Comparison of ENCODE assay signal across 14 mouse cellular contexts in genomic region chr6:50981702-50982309, GRCm38 (mm10).
DNase-seq lines count a peak whose midpoint lies in the region; ATAC-seq lines count a peak whose summit lies in the region.
"Had no signal": no experiment of that assay in that cellular context is flagged by ENCODE, and none has a peak within 500 bp of the region (broad histone marks: within the 10 kb centered on the region; RNA-seq: fewer than 3 reads in every experiment).

No protein-coding gene starts in this region.

- H3K9me3 ChIP-seq in hindbrain, embryonic 12.5 days (replicated peaks) = no peaks in the 10 kb centered on the region
- H3K9me3 ChIP-seq in hindbrain, embryonic 16.5 days (ENCODE audit: control insufficient read depth, low read length) = no peaks in the 10 kb centered on the region
- H3K9me3 ChIP-seq in neural tube, embryonic 13.5 days = no peaks in the 10 kb centered on the region
- H3K9me3 ChIP-seq in neural tube, embryonic 15.5 days (replicated peaks) = no peaks in the 10 kb centered on the region
- H3K9me3 ChIP-seq in limb, embryonic 11.5 days (ENCODE audit: control insufficient read depth, low read length) = no peaks in the 10 kb centered on the region
- H3K9me3 ChIP-seq: lung, embryonic 15.5 days had no signal

- whole genome bisulfite sequencing in hindbrain, embryonic 12.5 days = 50% methylated on average over 7 of the region's 7 CpGs
- WGBS in hindbrain, embryonic 16.5 days = 61% methylated on average over 7 of the region's 7 CpGs
- 49% methylated on average over 7 of the region's 7 CpGs for WGBS in neural tube, embryonic 13.5 days
- whole genome bisulfite sequencing in neural tube, embryonic 15.5 days = 75% methylated on average over 7 of the region's 7 CpGs
- WGBS in limb, embryonic 11.5 days = 3% methylated on average over 7 of the region's 7 CpGs

- no peak for ATAC-seq in hindbrain, embryonic 12.5 days (ENCODE audit: low FRiP score)
- no peak for ATAC-seq in hindbrain, embryonic 16.5 days
- ATAC-seq in neural tube, embryonic 13.5 days (ENCODE audit: low read depth) = no peak
- no peak for ATAC-seq in neural tube, embryonic 15.5 days (ENCODE audit: low FRiP score)
- ATAC-seq in limb, embryonic 11.5 days (ENCODE audit: insufficient number of reproducible peaks, low FRiP score, low TSS enrichment, low read depth) = peak; percentile 87
- ATAC-seq: midbrain, embryonic 16.5 days had no signal

- H3K27ac ChIP-seq in hindbrain, embryonic 12.5 days = peak overlapping the region; percentile 72
- H3K27ac ChIP-seq in hindbrain, embryonic 16.5 days (ENCODE audit: low read depth, low read length) = no peak overlapping the region
- H3K27ac ChIP-seq in neural tube, embryonic 13.5 days (replicated peaks) = 0 out of 2 replicates have a peak overlapping the region, but pooled peaks have one; percentile 18
- no peak overlapping the region for H3K27ac ChIP-seq in neural tube, embryonic 15.5 days (replicated peaks)
- H3K27ac ChIP-seq in limb, embryonic 11.5 days (replicated peaks; ENCODE audit: low read depth, low read length) = peak overlapping the region; percentile 95
- H3K27ac ChIP-seq: gastrocnemius, adult 2 months; lung, embryonic 15.5 days had no signal

- no peaks in the 10 kb centered on the region for H3K27me3 ChIP-seq in hindbrain, embryonic 12.5 days
- no peaks in the 10 kb centered on the region for H3K27me3 ChIP-seq in hindbrain, embryonic 16.5 days (replicated peaks; ENCODE audit: control insufficient read depth, insufficient read depth, low read length)
- no peaks in the 10 kb centered on the region for H3K27me3 ChIP-seq in neural tube, embryonic 13.5 days
- H3K27me3 ChIP-seq in neural tube, embryonic 15.5 days (replicated peaks) = no peaks in the 10 kb centered on the region
- no peaks in the 10 kb centered on the region for H3K27me3 ChIP-seq in limb, embryonic 11.5 days (ENCODE audit: control insufficient read depth, insufficient read depth, low read length)
- H3K27me3 ChIP-seq: lung, embryonic 15.5 days had no signal

- H3K36me3 ChIP-seq in hindbrain, embryonic 12.5 days = no peaks in the 10 kb centered on the region
- H3K36me3 ChIP-seq in hindbrain, embryonic 16.5 days (ENCODE audit: control insufficient read depth, insufficient read depth, low read length) = no peaks in the 10 kb centered on the region
- no peaks in the 10 kb centered on the region for H3K36me3 ChIP-seq in neural tube, embryonic 13.5 days
- no peaks in the 10 kb centered on the region for H3K36me3 ChIP-seq in neural tube, embryonic 15.5 days
- no peaks in the 10 kb centered on the region for H3K36me3 ChIP-seq in limb, embryonic 11.5 days (ENCODE audit: control insufficient read depth, insufficient read depth, low read length)
- H3K36me3 ChIP-seq: lung, embryonic 15.5 days had no signal

- peak; percentile 79 for DNase-seq in limb, embryonic 11.5 days (ENCODE audit: low spot score)
- peak; percentile 48 for DNase-seq in yolk sac, embryonic 10.5 days (ENCODE audit: low spot score)
- DNase-seq in thymus, postnatal 36 days = no peak
- no peak for DNase-seq in cerebellum, adult 11-12 months
- DNase-seq: adrenal gland, postnatal 14 days; cerebellum, adult 18-20 months; gastrocnemius, adult 2 months; heart, postnatal 10 days had no signal

- no peak overlapping the region for H3K9ac ChIP-seq in hindbrain, embryonic 12.5 days
- no peak overlapping the region for H3K9ac ChIP-seq in hindbrain, embryonic 16.5 days (ENCODE audit: low read depth, low read length)
- H3K9ac ChIP-seq in neural tube, embryonic 13.5 days = no peak overlapping the region
- H3K9ac ChIP-seq in neural tube, embryonic 15.5 days (replicated peaks) = no peak overlapping the region
- peak overlapping the region; percentile 17; the same call in 1 of the 2 replicates for H3K9ac ChIP-seq in limb, embryonic 11.5 days (ENCODE audit: low read length)
- H3K9ac ChIP-seq: lung, embryonic 15.5 days had no signal

- peaks cover 42% of the 10 kb centered on the region for H3K4me1 ChIP-seq in hindbrain, embryonic 12.5 days
- H3K4me1 ChIP-seq in hindbrain, embryonic 16.5 days (ENCODE audit: control insufficient read depth, insufficient read depth, low read depth, low read length) = peaks cover 2% of the 10 kb centered on the region
- H3K4me1 ChIP-seq in neural tube, embryonic 13.5 days (replicated peaks) = peaks cover 62% of the 10 kb centered on the region
- H3K4me1 ChIP-seq in neural tube, embryonic 15.5 days = peaks cover 19% of the 10 kb centered on the region
- H3K4me1 ChIP-seq in limb, embryonic 11.5 days (ENCODE audit: control insufficient read depth, insufficient read depth, low read length) = peaks cover 81% of the 10 kb centered on the region

- no peak overlapping the region for H3K4me2 ChIP-seq in hindbrain, embryonic 12.5 days (replicated peaks)
- H3K4me2 ChIP-seq in hindbrain, embryonic 16.5 days (ENCODE audit: low read length) = no peak overlapping the region
- no peak overlapping the region for H3K4me2 ChIP-seq in neural tube, embryonic 13.5 days
- no peak overlapping the region for H3K4me2 ChIP-seq in neural tube, embryonic 15.5 days
- peak overlapping the region; percentile 7; the same call in 1 of the 2 replicates for H3K4me2 ChIP-seq in limb, embryonic 11.5 days (ENCODE audit: low read depth, severe bottlenecking)
- H3K4me2 ChIP-seq: lung, embryonic 15.5 days had no signal

- no peak overlapping the region for H3K4me3 ChIP-seq in hindbrain, embryonic 12.5 days
- H3K4me3 ChIP-seq in hindbrain, embryonic 16.5 days (ENCODE audit: low read length) = no peak overlapping the region
- no peak overlapping the region for H3K4me3 ChIP-seq in neural tube, embryonic 13.5 days
- no peak overlapping the region for H3K4me3 ChIP-seq in neural tube, embryonic 15.5 days (replicated peaks)
- H3K4me3 ChIP-seq in limb, embryonic 11.5 days (ENCODE audit: low read depth, low read length) = no peak overlapping the region
- H3K4me3 ChIP-seq: gastrocnemius, adult 2 months; lung, embryonic 15.5 days had no signal

Comparison
In these comparisons a context has a peak if more than half of its experiments do, and no peak if none do; other contexts are left out.
1. H3K27ac ChIP-seq: peak in hindbrain, embryonic 12.5 days (single experiment), neural tube, embryonic 13.5 days (single experiment) and limb, embryonic 11.5 days (single experiment); none in hindbrain, embryonic 16.5 days (single experiment) and neural tube, embryonic 15.5 days (single experiment).
2. DNase-seq: peak in limb, embryonic 11.5 days (single experiment) and yolk sac, embryonic 10.5 days (single experiment); none in thymus, postnatal 36 days (0 of 2) and cerebellum, adult 11-12 months (single experiment).